Mouse (Mus musculus): ENCODE data around the gene Pdcd1lg2. TPM values are rescaled to one million over a fixed set of nuclear protein-coding genes. Genes with fewer than 3 reads are reported as not detected.

Pdcd1lg2 gene
- polyA plus RNA-seq, 1 experiment from 2014 or later = not detected

DNA sequence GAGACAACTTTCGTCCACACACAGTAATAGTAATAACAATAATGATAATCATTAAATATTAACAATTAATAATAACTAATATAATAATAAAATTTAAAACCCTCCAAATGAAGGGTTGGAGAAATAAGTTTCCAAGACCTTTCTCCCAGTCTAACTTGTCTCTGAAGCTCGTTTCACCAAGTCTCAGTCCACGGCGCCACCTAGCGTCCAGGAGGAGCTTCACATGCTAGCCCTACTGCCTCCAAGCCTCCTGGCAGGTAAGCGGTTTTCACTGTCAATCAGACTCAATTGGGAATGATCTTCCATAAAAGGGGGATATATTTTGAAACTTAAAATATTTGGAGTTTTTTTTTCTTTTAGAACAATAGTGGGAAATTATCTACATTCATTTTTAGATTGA is 90.8 kb downstream of the Pdcd1lg2 start:
- Histone ChIP-seq H3K9me3 (replicated peaks; ENCODE audit: low read length) (no peaks in the 10 kb centered on the region), H3K36me3 (ENCODE audit: insufficient read depth, low read length) (no peaks in the 10 kb centered on the region), H3K27ac (no peak overlapping the region), H3K9ac (ENCODE audit: low read depth, low read length) (no peak overlapping the region), H3K4me3 (replicated peaks; ENCODE audit: low read depth, low read length) (no peak overlapping the region), H3K4me2 (ENCODE audit: low read length) (peak overlapping the region; percentile 43), H3K4me1 (replicated peaks; ENCODE audit: insufficient read depth, low read length) (no peaks in the 10 kb centered on the region), H3K27me3 (ENCODE audit: insufficient read depth, low read length) (no peaks in the 10 kb centered on the region)
- no peak for ATAC-seq (replicated peaks; ENCODE audit: low FRiP score, low read depth)
- peak; percentile 90 for DNase-seq (ENCODE audit: low spot score)
- peak; percentile 83 for TF ChIP-seq CTCF (IDR thresholded peaks at IDR 0.05; ENCODE audit: low read depth)
- 13% methylated on average over 6 of the region's 6 CpGs for WGBS

- DNase-seq (ENCODE audit: low spot score) = no peak
Measured at GRCm38 (mm10) chr19:29504131-29504530, 93.4 kb downstream of the Pdcd1lg2 start.

GRCm38 (mm10) chr19:29505617-29506016 is 94.9 kb downstream of the Pdcd1lg2 start:
- H3K4me2 ChIP-seq (ENCODE audit: low read length) = no peak overlapping the region
- WGBS = 80% methylated on average over 7 of the region's 7 CpGs
- no peaks in the 10 kb centered on the region for H3K36me3 ChIP-seq (ENCODE audit: insufficient read depth, low read length)
- H3K4me3 ChIP-seq (replicated peaks; ENCODE audit: low read depth, low read length) = no peak overlapping the region
- TF ChIP-seq CTCF (IDR thresholded peaks at IDR 0.05; ENCODE audit: low read depth) = no peak
- H3K27me3 ChIP-seq (ENCODE audit: insufficient read depth, low read length) = no peaks in the 10 kb centered on the region
- no peak overlapping the region for H3K27ac ChIP-seq
- ATAC-seq (replicated peaks; ENCODE audit: low FRiP score, low read depth) = no peak
- H3K9ac ChIP-seq (ENCODE audit: low read depth, low read length) = no peak overlapping the region
- no peaks in the 10 kb centered on the region for H3K4me1 ChIP-seq (replicated peaks; ENCODE audit: insufficient read depth, low read length)
- H3K9me3 ChIP-seq (replicated peaks; ENCODE audit: low read length) = no peaks in the 10 kb centered on the region
- no peak for DNase-seq (ENCODE audit: low spot score)

More at GRCm38 (mm10) chr19:29504131-29504530, 93.4 kb downstream of the Pdcd1lg2 start:
- Histone ChIP-seq H3K4me2 (ENCODE audit: low read length) (no peak overlapping the region), H3K4me3 (replicated peaks; ENCODE audit: low read depth, low read length) (no peak overlapping the region), H3K4me1 (replicated peaks; ENCODE audit: insufficient read depth, low read length) (no peaks in the 10 kb centered on the region), H3K9ac (ENCODE audit: low read depth, low read length) (no peak overlapping the region), H3K27ac (no peak overlapping the region), H3K27me3 (ENCODE audit: insufficient read depth, low read length) (no peaks in the 10 kb centered on the region), H3K36me3 (ENCODE audit: insufficient read depth, low read length) (no peaks in the 10 kb centered on the region), H3K9me3 (replicated peaks; ENCODE audit: low read length) (no peaks in the 10 kb centered on the region)
- WGBS = 89% methylated on average over 2 of the region's 2 CpGs
- ATAC-seq (replicated peaks; ENCODE audit: low FRiP score, low read depth) = no peak
- no peak for TF ChIP-seq CTCF (IDR thresholded peaks at IDR 0.05; ENCODE audit: low read depth)

- WGBS = 74% methylated on average over 7 of the region's 7 CpGs
- no peak overlapping the region for H3K27ac ChIP-seq
- H3K4me2 ChIP-seq (ENCODE audit: low read length) = no peak overlapping the region
- no peak for DNase-seq (ENCODE audit: low spot score)
- H3K4me3 ChIP-seq (replicated peaks; ENCODE audit: low read depth, low read length) = no peak overlapping the region
- TF ChIP-seq CTCF (IDR thresholded peaks at IDR 0.05; ENCODE audit: low read depth) = no peak
- no peak overlapping the region for H3K9ac ChIP-seq (ENCODE audit: low read depth, low read length)
- H3K36me3 ChIP-seq (ENCODE audit: insufficient read depth, low read length) = no peaks in the 10 kb centered on the region
- no peaks in the 10 kb centered on the region for H3K4me1 ChIP-seq (replicated peaks; ENCODE audit: insufficient read depth, low read length)
- no peaks in the 10 kb centered on the region for H3K27me3 ChIP-seq (ENCODE audit: insufficient read depth, low read length)
- H3K9me3 ChIP-seq (replicated peaks; ENCODE audit: low read length) = no peaks in the 10 kb centered on the region
- ATAC-seq (replicated peaks; ENCODE audit: low FRiP score, low read depth) = no peak
Measured at GRCm38 (mm10) chr19:29508208-29508607, 97.5 kb downstream of the Pdcd1lg2 start.

DNA sequence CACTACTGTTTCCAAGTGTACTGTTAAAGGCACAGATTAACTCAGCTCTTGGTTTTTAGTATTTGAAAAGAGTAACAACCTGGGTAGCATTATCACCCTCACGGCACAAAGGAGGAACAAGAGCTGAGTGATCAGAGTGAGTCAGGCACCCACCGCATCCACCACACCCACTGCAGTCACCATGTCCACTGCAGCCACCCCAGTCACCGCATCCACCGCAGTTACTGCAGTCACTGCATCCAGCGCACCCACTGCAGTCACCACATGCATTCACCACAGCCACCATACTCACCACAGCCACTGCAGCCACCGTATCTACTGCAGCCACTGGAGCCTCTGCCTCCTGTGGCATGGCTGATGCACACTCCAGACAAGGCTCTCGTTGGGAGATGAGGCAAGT is 99.1 kb downstream of the Pdcd1lg2 start:
- Histone ChIP-seq H3K4me3 (replicated peaks; ENCODE audit: low read depth, low read length) (no peak overlapping the region), H3K9ac (ENCODE audit: low read depth, low read length) (no peak overlapping the region), H3K36me3 (ENCODE audit: insufficient read depth, low read length) (no peaks in the 10 kb centered on the region), H3K4me1 (replicated peaks; ENCODE audit: insufficient read depth, low read length) (no peaks in the 10 kb centered on the region), H3K9me3 (replicated peaks; ENCODE audit: low read length) (no peaks in the 10 kb centered on the region), H3K27ac (no peak overlapping the region), H3K4me2 (ENCODE audit: low read length) (no peak overlapping the region), H3K27me3 (ENCODE audit: insufficient read depth, low read length) (no peaks in the 10 kb centered on the region)
- ATAC-seq (replicated peaks; ENCODE audit: low FRiP score, low read depth) (no peak), DNase-seq (ENCODE audit: low spot score) (no peak)
- TF ChIP-seq CTCF (IDR thresholded peaks at IDR 0.05; ENCODE audit: low read depth) = no peak
- WGBS = 88% methylated on average over 7 of the region's 7 CpGs

DNA sequence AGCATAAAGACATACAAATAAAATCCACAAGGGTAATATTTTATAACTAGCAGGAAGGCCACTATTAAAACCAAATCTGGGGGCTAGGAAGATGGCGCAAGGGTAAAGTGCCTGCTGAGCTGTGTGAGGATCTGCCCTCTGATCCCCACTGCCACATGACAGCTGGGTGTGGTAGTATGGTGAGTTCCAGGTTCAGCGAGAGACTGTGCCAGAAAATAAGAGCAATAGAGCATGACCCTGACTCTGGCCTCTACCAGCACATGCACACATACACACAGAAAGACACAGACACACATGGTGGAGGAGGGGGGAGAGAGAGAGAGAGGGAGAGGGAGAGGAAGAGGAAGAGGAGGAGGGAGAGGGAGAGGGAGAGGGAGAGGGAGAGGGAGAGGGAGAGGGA is 101.1 kb downstream of the Pdcd1lg2 start:
- H3K9ac ChIP-seq (ENCODE audit: low read depth, low read length) = no peak overlapping the region
- H3K9me3 ChIP-seq (replicated peaks; ENCODE audit: low read length) = no peaks in the 10 kb centered on the region
- no peaks in the 10 kb centered on the region for H3K36me3 ChIP-seq (ENCODE audit: insufficient read depth, low read length)
- WGBS = 50% methylated on average over 2 of the region's 2 CpGs
- H3K4me2 ChIP-seq (ENCODE audit: low read length) = no peak overlapping the region
- H3K27me3 ChIP-seq (ENCODE audit: insufficient read depth, low read length) = no peaks in the 10 kb centered on the region
- DNase-seq (ENCODE audit: low spot score) = no peak
- H3K27ac ChIP-seq = no peak overlapping the region
- no peak for ATAC-seq (replicated peaks; ENCODE audit: low FRiP score, low read depth)
- no peak overlapping the region for H3K4me3 ChIP-seq (replicated peaks; ENCODE audit: low read depth, low read length)
- H3K4me1 ChIP-seq (replicated peaks; ENCODE audit: insufficient read depth, low read length) = no peaks in the 10 kb centered on the region
- no peak for TF ChIP-seq CTCF (IDR thresholded peaks at IDR 0.05; ENCODE audit: low read depth)

DNA sequence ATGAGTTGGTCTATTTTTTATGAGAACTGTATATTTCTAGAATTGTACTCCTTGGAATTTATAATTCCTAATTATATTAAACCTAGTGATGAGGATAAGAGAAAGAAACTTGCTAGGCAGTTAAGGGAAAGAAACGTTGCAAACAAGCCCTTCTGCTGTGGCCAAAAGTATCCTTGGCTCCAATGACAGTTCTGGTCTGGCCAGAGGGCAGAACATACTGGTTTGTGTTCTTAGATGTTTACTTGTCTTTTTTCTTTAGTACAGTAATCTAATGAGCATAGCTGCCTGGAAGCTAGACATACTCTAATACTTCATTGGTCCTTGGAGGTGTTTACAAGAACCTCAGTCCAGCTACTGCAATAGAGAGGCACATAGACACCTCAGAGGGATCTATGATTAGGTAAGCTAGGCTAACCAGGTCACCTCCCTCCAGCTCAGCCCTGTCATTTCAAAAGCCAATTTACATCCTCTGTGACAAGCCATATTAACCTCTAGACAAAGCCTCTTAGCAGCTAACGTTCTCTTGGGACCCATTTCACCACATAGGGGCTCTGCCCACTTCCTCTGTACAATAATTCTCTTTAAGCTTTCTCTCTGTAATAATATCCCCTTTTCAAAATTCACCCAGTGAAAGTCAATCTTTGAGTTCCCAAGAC is 102.5 kb downstream of the Pdcd1lg2 start:
- 21% methylated on average over 2 of the region's 2 CpGs for WGBS
- Histone ChIP-seq H3K9ac (ENCODE audit: low read depth, low read length) (no peak overlapping the region), H3K4me1 (replicated peaks; ENCODE audit: insufficient read depth, low read length) (no peaks in the 10 kb centered on the region), H3K36me3 (ENCODE audit: insufficient read depth, low read length) (no peaks in the 10 kb centered on the region), H3K27me3 (ENCODE audit: insufficient read depth, low read length) (no peaks in the 10 kb centered on the region), H3K27ac (no peak overlapping the region), H3K4me3 (replicated peaks; ENCODE audit: low read depth, low read length) (no peak overlapping the region), H3K4me2 (ENCODE audit: low read length) (no peak overlapping the region), H3K9me3 (replicated peaks; ENCODE audit: low read length) (no peaks in the 10 kb centered on the region)
- TF ChIP-seq CTCF (IDR thresholded peaks at IDR 0.05; ENCODE audit: low read depth) = no peak
- no peak for ATAC-seq (replicated peaks; ENCODE audit: low FRiP score, low read depth)
- no peak for DNase-seq (ENCODE audit: low spot score)

Measured in kidney, postnatal 0 days (tissue).